Mouse (Mus musculus): ENCODE data around the gene Eral1.

Gene Eral1

DNA sequence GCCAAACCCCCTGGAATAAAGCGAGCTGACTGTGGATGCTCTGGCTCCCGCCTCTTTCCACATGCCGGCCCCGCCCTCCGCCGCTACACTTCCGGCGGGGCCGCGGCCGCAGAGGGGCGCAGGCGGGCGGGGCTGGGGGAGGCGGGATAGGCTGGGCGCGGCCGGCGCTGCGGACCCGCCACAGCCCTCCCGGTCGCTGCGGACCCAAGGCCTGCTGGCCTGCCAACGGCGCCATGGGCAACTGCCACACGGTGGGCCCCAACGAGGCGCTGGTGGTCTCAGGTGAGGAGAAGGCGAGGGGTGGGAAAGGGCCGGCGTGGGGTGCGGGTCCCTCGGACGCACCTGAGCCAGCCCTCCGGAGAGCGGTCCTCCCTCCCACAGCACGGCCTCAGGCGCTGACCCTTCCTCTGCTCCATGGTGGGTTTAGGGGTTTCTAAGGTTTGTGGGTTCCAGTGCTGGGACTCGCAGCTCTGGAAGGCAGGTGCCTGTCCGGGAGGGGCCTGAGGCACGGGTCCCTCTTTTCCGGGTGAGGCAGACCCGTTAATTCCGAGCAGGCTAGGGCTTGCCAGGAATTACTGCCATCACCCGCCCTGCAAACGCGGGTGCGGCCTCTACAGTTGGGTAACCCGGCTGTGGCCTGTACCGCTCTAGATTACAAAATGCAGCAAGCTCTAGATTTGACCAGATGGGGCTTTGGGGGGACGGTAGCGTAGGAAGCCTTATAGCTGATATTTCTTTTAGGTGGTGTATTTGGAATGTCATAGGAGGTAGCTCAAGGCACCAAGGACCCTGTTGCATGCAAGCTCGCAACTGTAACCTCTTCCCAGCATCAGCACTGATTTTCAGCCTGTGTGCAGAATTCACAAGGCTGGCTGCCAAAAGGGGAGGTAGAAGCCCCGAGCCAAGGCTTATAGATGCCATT is 42.1 kb downstream of the Eral1 start, which contains the start of gene Flot2:
TSS of gene Flot2 (plus strand) at position 101 of the 922 bp plus-strand sequence.
- DNase-seq (ENCODE audit: low read depth, low spot score), result no peak

DNA sequence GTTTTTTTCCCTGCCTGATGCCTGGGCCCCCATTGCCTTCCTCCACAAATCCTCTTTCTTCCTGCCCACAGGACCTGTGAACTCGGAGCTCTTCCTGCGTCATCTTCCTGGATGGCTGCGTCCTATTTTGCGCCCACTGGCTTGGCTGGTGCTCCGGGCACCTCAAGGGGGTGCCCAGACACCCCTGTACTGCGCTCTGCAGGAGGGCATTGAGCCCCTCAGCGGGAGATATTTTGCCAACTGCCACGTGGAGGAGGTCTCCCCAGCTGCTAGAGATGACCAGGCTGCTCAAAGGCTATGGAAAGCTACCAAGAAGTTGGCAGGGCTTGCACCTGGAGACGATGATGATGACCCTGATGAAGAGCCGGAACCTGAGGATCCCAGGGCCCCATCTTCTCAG is 43.4 kb downstream of the Eral1 start:
- DNase-seq (ENCODE audit: low read depth, low spot score), result no peak

DNA sequence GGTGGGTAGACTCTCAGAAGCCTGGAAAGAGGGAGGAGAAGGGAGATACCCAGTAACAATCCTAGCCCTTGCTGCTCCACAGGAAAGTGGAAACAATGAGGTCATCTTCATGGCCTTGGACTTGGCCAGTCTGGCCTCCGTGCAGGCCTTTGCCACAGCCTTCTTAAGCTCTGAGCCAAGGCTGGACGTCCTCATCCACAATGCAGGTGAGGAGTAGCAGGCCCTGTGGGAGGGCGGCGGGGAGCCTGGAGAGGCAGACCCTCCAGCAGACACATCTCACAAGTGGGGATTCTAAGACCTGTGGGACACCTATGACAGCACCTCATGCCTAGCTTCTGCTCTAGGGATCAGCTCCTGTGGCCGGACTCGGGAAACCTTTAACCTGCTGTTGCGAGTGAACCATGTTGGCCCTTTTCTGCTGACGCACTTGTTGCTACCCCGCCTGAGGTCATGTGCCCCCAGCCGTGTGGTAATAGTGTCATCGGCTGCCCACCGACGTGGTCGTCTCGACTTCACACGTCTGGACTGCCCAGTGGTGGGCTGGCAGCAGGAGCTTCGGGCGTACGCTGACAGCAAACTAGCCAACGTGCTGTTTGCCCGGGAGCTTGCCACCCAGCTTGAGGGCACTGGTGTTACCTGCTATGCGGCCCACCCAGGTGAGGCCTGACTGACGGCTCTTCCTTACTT is 46.1 kb downstream of the Eral1 start:
- DNase-seq (ENCODE audit: low read depth, low spot score), result no peak

GRCm38 (mm10) chr11:78032809-78033195 is 47.4 kb downstream of the Eral1 start:
- no peak for DNase-seq (ENCODE audit: low read depth, low spot score)

GRCm38 (mm10) chr11:78031947-78032808 is 48.0 kb downstream of the Eral1 start, which contains the start of gene Dhrs13:
TSS of gene Dhrs13 (plus strand) at chr11:78032280.
- DNase-seq (ENCODE audit: low read depth, low spot score), result peak; percentile 74

DNA sequence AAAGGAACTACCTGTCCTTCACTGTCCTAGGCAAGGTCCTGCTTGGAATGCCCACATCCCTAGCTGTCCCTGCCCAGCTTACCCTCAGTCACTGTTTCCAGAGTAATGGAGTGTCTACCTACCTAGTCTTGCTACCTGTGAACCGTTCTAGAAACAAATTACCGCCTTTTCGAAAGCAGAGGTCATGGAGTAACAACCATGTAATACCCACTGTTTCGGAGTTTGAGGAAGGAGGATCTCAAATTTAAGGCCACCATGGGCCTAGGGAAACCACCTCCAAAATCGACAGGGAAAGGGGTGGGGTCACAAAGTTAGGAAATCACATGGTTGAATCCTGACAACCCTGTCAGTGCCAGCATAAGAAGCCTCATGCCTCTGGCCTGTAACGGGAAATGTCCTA is 48.8 kb downstream of the Eral1 start:
- no peak for DNase-seq (ENCODE audit: low read depth, low spot score)

GRCm38 (mm10) chr11:78030600-78030999 is 49.6 kb downstream of the Eral1 start:
- DNase-seq (ENCODE audit: low read depth, low spot score), result no peak

GRCm38 (mm10) chr11:78029240-78029639 is 50.9 kb downstream of the Eral1 start:
- no peak for DNase-seq (ENCODE audit: low read depth, low spot score)

DNA sequence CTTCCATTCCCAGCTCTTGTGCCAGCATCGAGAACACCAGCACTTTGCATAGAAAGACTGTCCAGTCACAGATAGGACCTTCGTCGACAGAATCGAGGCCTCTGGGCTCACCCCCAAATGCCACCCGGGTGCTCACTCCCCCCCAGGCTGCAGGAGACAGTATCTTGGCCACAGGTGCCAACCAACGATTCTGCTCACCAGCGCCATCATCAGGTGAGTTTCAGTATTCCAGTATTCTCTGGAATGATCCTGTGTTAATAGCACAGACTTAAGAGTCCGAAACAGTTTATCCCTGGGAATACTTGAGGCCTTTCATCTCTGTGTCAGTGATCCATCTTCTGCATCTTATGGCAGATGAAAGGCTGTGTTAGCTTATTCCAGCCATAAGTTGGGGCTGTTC is 56.6 kb downstream of the Eral1 start:
- DNase-seq (ENCODE audit: low read depth, low spot score), result no peak

All from skeletal muscle tissue, adult 2 months (tissue).